9 mouse cellular contexts compared by ENCODE assay signal in the genomic region with DNA sequence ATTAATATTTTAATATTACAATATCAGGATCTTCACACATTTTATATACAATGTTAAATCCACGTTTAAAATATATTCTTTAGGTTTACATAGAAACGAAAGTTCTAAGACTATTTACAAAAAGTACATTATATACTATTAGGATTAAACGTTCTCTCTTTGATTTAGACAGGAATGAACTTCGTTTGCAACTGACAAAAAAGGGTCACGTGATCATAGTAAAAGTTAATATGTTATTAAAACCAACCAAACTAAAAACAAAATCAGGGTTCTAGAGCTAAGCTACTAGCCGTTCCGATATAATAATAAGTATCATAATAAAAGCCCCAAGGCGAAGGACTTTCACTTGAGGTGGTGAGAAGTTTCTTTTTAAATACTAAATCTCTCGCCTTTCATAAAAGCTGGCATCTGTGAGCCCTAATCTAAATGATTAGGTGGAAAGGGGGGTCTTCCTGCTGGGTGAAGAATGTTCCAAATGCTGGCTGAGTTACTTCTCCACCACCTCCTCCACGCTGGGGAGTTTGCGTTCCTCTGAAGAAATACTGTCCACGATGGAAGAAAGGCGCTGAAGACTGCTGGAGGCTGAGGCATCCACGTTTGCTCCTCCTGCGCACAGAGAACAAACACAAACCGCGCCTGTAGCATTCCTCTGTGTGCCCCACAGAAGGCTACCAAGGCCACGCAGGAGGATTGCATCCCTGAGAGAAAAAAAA. TPM values are rescaled to one million over a fixed set of nuclear protein-coding genes. Genes with fewer than 3 reads are reported as not detected.
DNase-seq lines count a peak whose midpoint lies in the region; ATAC-seq lines count a peak whose summit lies in the region.
"Had no signal": no experiment of that assay in that cellular context is flagged by ENCODE, and none has a peak within 500 bp of the region (broad histone marks: within the 10 kb centered on the region; RNA-seq: fewer than 3 reads in every experiment).

No protein-coding gene starts in this region.

- peak overlapping the region; percentile 31 for H3K4me3 ChIP-seq in heart, embryonic 16.5 days (ENCODE audit: low read length)
- peak overlapping the region; percentile 24; the same call in 1 of the 2 replicates for H3K4me3 ChIP-seq in hindbrain, embryonic 10.5 days
- H3K4me3 ChIP-seq in midbrain, embryonic 14.5 days (replicated peaks; ENCODE audit: low read depth, low read length) = peak overlapping the region; percentile 19

- H3K27ac ChIP-seq in heart, embryonic 16.5 days (ENCODE audit: low read length) = no peak overlapping the region
- H3K27ac ChIP-seq in hindbrain, embryonic 10.5 days = peak overlapping the region; percentile 59; the same call in 1 of the 2 replicates
- H3K27ac ChIP-seq in midbrain, embryonic 14.5 days (replicated peaks; ENCODE audit: low read depth, low read length) = no peak overlapping the region

- no peak for DNase-seq in heart, adult 9 months (ENCODE audit: low spot score in 2 of 2)
- DNase-seq in ZHBTc4 (ENCODE audit: low read depth, low spot score) = peak; percentile 33
- DNase-seq in hindbrain, embryonic 10.5 days (ENCODE audit: low spot score) = peak; percentile 30
- DNase-seq in midbrain, embryonic 14.5 days = peak; percentile 29
- no peak for DNase-seq in c-Kit-positive CD71-positive TER-119-positive erythroid progenitor cells, embryonic 14.5 days (ENCODE audit: low spot score)
- DNase-seq in urinary bladder, postnatal 4 days (ENCODE audit: low spot score in 2 of 2) = no peak
- DNase-seq in adrenal gland, postnatal 4 days (ENCODE audit: low spot score in 2 of 2) = no peak

- ATAC-seq in heart, embryonic 16.5 days (replicated peaks; ENCODE audit: extremely low read depth, insufficient read depth, low FRiP score) = no peak; the same call in 1 of the 2 replicates
- ATAC-seq in midbrain, embryonic 14.5 days (ENCODE audit: low FRiP score, low TSS enrichment) = peak; percentile 7; the same call in 1 of the 2 replicates

- H3K27me3 ChIP-seq in heart, embryonic 16.5 days (ENCODE audit: control insufficient read depth, insufficient read depth, low read length) = no peaks in the 10 kb centered on the region
- 0 out of 2 replicates have a peak, but pooled peaks cover 10% of the 10 kb centered on the region for H3K27me3 ChIP-seq in hindbrain, embryonic 10.5 days (ENCODE audit: insufficient read depth, poor library complexity, severe bottlenecking)
- H3K27me3 ChIP-seq in midbrain, embryonic 14.5 days (ENCODE audit: control insufficient read depth, insufficient read depth, low read length) = no peaks in the 10 kb centered on the region

- peak overlapping the region; percentile 6 for H3K9ac ChIP-seq in heart, embryonic 16.5 days (ENCODE audit: low read length)
- H3K9ac ChIP-seq in midbrain, embryonic 14.5 days (replicated peaks; ENCODE audit: low read length) = peak overlapping the region; percentile 39; the same call in 1 of the 2 replicates

- WGBS in heart, embryonic 16.5 days = 33% methylated on average over 18 of the region's 18 CpGs
- 47% methylated on average over 18 of the region's 18 CpGs for WGBS in hindbrain, embryonic 10.5 days
- 41% methylated on average over 18 of the region's 18 CpGs for WGBS in midbrain, embryonic 14.5 days

- H3K4me1 ChIP-seq in heart, embryonic 16.5 days (ENCODE audit: control insufficient read depth, insufficient read depth, low read length) = peaks cover 4% of the 10 kb centered on the region; the same call in 1 of the 2 replicates
- H3K4me1 ChIP-seq in hindbrain, embryonic 10.5 days (replicated peaks) = peaks cover 19% of the 10 kb centered on the region
- no peaks in the 10 kb centered on the region; the same call in 1 of the 2 replicates for H3K4me1 ChIP-seq in midbrain, embryonic 14.5 days (ENCODE audit: control insufficient read depth, insufficient read depth, low read length)

- no peaks in the 10 kb centered on the region for H3K36me3 ChIP-seq in heart, embryonic 16.5 days (ENCODE audit: control insufficient read depth, insufficient read depth)
- no peaks in the 10 kb centered on the region for H3K36me3 ChIP-seq in hindbrain, embryonic 10.5 days
- no peaks in the 10 kb centered on the region for H3K36me3 ChIP-seq in midbrain, embryonic 14.5 days (ENCODE audit: control insufficient read depth, insufficient read depth, low read length)

- H3K4me2 ChIP-seq in heart, embryonic 16.5 days (ENCODE audit: low read depth, low read length) = peak overlapping the region; percentile 53
- H3K4me2 ChIP-seq in midbrain, embryonic 14.5 days (ENCODE audit: low read length) = peak overlapping the region; percentile 51

- no peaks in the 10 kb centered on the region for H3K9me3 ChIP-seq in heart, embryonic 16.5 days (replicated peaks; ENCODE audit: control insufficient read depth, low read length)
- H3K9me3 ChIP-seq in hindbrain, embryonic 10.5 days = no peaks in the 10 kb centered on the region
- H3K9me3 ChIP-seq in midbrain, embryonic 14.5 days (ENCODE audit: control insufficient read depth, low read length) = no peaks in the 10 kb centered on the region

RNA-seq across cellular contexts. Expression of gene Myf6, which starts 1.5 kb away (rescaled TPM):
- polyA plus RNA-seq in heart, embryonic 16.5 days (2015; fragmentation: Nextera tagmentation; extraction: Ambion mirVana) = 0.11 and 0.51 TPM in 2 replicates
- polyA plus RNA-seq in hindbrain, embryonic 10.5 days (2016; fragmentation: Nextera tagmentation; extraction: Ambion mirVana) = 0.12 TPM in 1 of 2 replicates, not detected in the other
- polyA plus RNA-seq in midbrain, embryonic 14.5 days (2014; fragmentation: Nextera tagmentation; extraction: Ambion mirVana) = not detected in 2 replicates
- total RNA-seq in adrenal gland, postnatal 4 days (2021) = 1 to 10 TPM in 1 of 2 experiments, under 1 TPM in 1; 0.48 to 2.8 TPM
- polyA plus RNA-seq: frontal cortex, adult 2 months had no signal

RNA-seq across cellular contexts. Expression of gene Myf5, which starts 7.1 kb away (rescaled TPM):
- 0.09 and 0.17 TPM in 2 replicates for polyA plus RNA-seq in heart, embryonic 16.5 days (2015; fragmentation: Nextera tagmentation; extraction: Ambion mirVana)
- 1.1 and 4.3 TPM in 2 replicates for polyA plus RNA-seq in hindbrain, embryonic 10.5 days (2016; fragmentation: Nextera tagmentation; extraction: Ambion mirVana)
- polyA plus RNA-seq in midbrain, embryonic 14.5 days (2014; fragmentation: Nextera tagmentation; extraction: Ambion mirVana) = not detected in 2 replicates
- under 1 TPM in 1 of 2 experiments, not detected in 1; 0.23 TPM for total RNA-seq in adrenal gland, postnatal 4 days (2021)
- polyA plus RNA-seq: frontal cortex, adult 2 months had no signal

Comparison
In these comparisons a context has a peak if more than half of its experiments do, and no peak if none do; other contexts are left out.
1. DNase-seq: peak in ZHBTc4 (single experiment), hindbrain, embryonic 10.5 days (single experiment) and midbrain, embryonic 14.5 days (single experiment); none in heart, adult 9 months (0 of 2), c-Kit-positive CD71-positive TER-119-positive erythroid progenitor cells, embryonic 14.5 days (single experiment), urinary bladder, postnatal 4 days (0 of 2) and adrenal gland, postnatal 4 days (0 of 2).
2. Peak in every context shown above with its lines, with median percentiles within 50 percentile points of each other: H3K4me3 ChIP-seq.